Mouse (Mus musculus): Measurements from ENCODE around the gene Clcn6. TPM values are rescaled to one million over a fixed set of nuclear protein-coding genes. Genes with fewer than 3 reads are reported as not detected.

The Clcn6 gene
- polyA plus RNA-seq, 1 experiment from 2014 or later: 30.7 TPM

GRCm38 (mm10) chr4:148079944-148080596 is 41.4 kb upstream of the Clcn6 start:
- ATAC-seq (ENCODE audit: low FRiP score): no peak
- WGBS: 90% methylated on average over 8 of the region's 8 CpGs

GRCm38 (mm10) chr4:148079212-148079611 is 40.6 kb upstream of the Clcn6 start:
- Histone ChIP-seq H3K4me1 (replicated peaks) (peaks cover 12% of the 10 kb centered on the region), H3K27me3 (no peaks in the 10 kb centered on the region), H3K4me2 (no peak overlapping the region), H3K4me3 (no peak overlapping the region), H3K36me3 (no peaks in the 10 kb centered on the region), H3K9me3 (no peaks in the 10 kb centered on the region), H3K27ac (no peak overlapping the region), H3K9ac (no peak overlapping the region)
- WGBS: 64% methylated on average over 6 of the region's 6 CpGs
- ATAC-seq (ENCODE audit: low FRiP score): no peak

More at GRCm38 (mm10) chr4:148079944-148080596, 41.4 kb upstream of the Clcn6 start:
- no peaks in the 10 kb centered on the region for H3K36me3 ChIP-seq
- H3K9ac ChIP-seq: no peak overlapping the region
- no peaks in the 10 kb centered on the region for H3K27me3 ChIP-seq
- H3K4me1 ChIP-seq (replicated peaks): peaks cover 13% of the 10 kb centered on the region
- H3K27ac ChIP-seq: no peak overlapping the region
- no peak overlapping the region for H3K4me3 ChIP-seq
- H3K9me3 ChIP-seq: no peaks in the 10 kb centered on the region
- H3K4me2 ChIP-seq: no peak overlapping the region

- Histone ChIP-seq H3K27ac (no peak overlapping the region), H3K4me2 (no peak overlapping the region), H3K27me3 (no peaks in the 10 kb centered on the region), H3K4me3 (no peak overlapping the region), H3K9ac (no peak overlapping the region), H3K36me3 (no peaks in the 10 kb centered on the region), H3K9me3 (no peaks in the 10 kb centered on the region), H3K4me1 (replicated peaks) (0 out of 2 replicates have a peak, but pooled peaks cover 3% of the 10 kb centered on the region)
- 89% methylated on average over 6 of the region's 6 CpGs for WGBS
- no peak for ATAC-seq (ENCODE audit: low FRiP score)
Measured at GRCm38 (mm10) chr4:148075881-148076280, 37.3 kb upstream of the Clcn6 start.

- peak overlapping the region; percentile 51 for H3K4me2 ChIP-seq
- ATAC-seq (ENCODE audit: low FRiP score): peak; percentile 26; the same call in 1 of the 2 replicates
- peak overlapping the region; percentile 29 for H3K4me3 ChIP-seq
- H3K4me1 ChIP-seq (replicated peaks): 0 out of 2 replicates have a peak, but pooled peaks cover 3% of the 10 kb centered on the region
- H3K27me3 ChIP-seq: no peaks in the 10 kb centered on the region
- WGBS: 40% methylated on average over 21 of the region's 21 CpGs
- H3K27ac ChIP-seq: no peak overlapping the region
- H3K9me3 ChIP-seq: no peaks in the 10 kb centered on the region
- H3K36me3 ChIP-seq: no peaks in the 10 kb centered on the region
- H3K9ac ChIP-seq: peak overlapping the region; percentile 46; the same call in 1 of the 2 replicates
Measured at GRCm38 (mm10) chr4:148075259-148075658, 36.6 kb upstream of the Clcn6 start.

- peak overlapping the region; percentile 29 for H3K4me3 ChIP-seq
- no peaks in the 10 kb centered on the region for H3K27me3 ChIP-seq
- H3K9ac ChIP-seq: peak overlapping the region; percentile 46; the same call in 1 of the 2 replicates
- H3K27ac ChIP-seq: no peak overlapping the region
- H3K9me3 ChIP-seq: no peaks in the 10 kb centered on the region
- H3K4me1 ChIP-seq (replicated peaks): 0 out of 2 replicates have a peak, but pooled peaks cover 3% of the 10 kb centered on the region
- peak overlapping the region; percentile 51 for H3K4me2 ChIP-seq
- WGBS: 50% methylated on average over 17 of the region's 17 CpGs
- H3K36me3 ChIP-seq: no peaks in the 10 kb centered on the region
- ATAC-seq (ENCODE audit: low FRiP score): no peak
Measured at GRCm38 (mm10) chr4:148074521-148075189, 36.0 kb upstream of the Clcn6 start.

- WGBS: 57% methylated on average over 5 of the region's 5 CpGs
- H3K36me3 ChIP-seq: no peaks in the 10 kb centered on the region
Measured at GRCm38 (mm10) chr4:148071508-148071907, 32.9 kb upstream of the Clcn6 start.

GRCm38 (mm10) chr4:148069602-148070218 is 31.1 kb upstream of the Clcn6 start:
- Histone ChIP-seq H3K9ac (no peak overlapping the region), H3K27me3 (no peaks in the 10 kb centered on the region), H3K9me3 (no peaks in the 10 kb centered on the region), H3K4me3 (no peak overlapping the region), H3K4me1 (replicated peaks) (peaks cover 7% of the 10 kb centered on the region; the same call in 1 of the 2 replicates), H3K27ac (no peak overlapping the region), H3K4me2 (no peak overlapping the region), H3K36me3 (no peaks in the 10 kb centered on the region)
- no peak for ATAC-seq (ENCODE audit: low FRiP score)
- 86% methylated on average over 9 of the region's 9 CpGs for WGBS

More at GRCm38 (mm10) chr4:148071508-148071907, 32.9 kb upstream of the Clcn6 start:
- Histone ChIP-seq H3K4me1 (replicated peaks) (peaks cover 6% of the 10 kb centered on the region; the same call in 1 of the 2 replicates), H3K27ac (no peak overlapping the region), H3K4me2 (no peak overlapping the region), H3K9me3 (no peaks in the 10 kb centered on the region), H3K27me3 (no peaks in the 10 kb centered on the region), H3K4me3 (no peak overlapping the region), H3K9ac (no peak overlapping the region; the same call in 1 of the 2 replicates)
- ATAC-seq (ENCODE audit: low FRiP score): no peak

GRCm38 (mm10) chr4:148067346-148067745 is 28.7 kb upstream of the Clcn6 start:
- H3K4me1 ChIP-seq (replicated peaks): peaks cover 7% of the 10 kb centered on the region; the same call in 1 of the 2 replicates
- H3K27me3 ChIP-seq: 0 out of 2 replicates have a peak, but pooled peaks cover 4% of the 10 kb centered on the region
- H3K36me3 ChIP-seq: no peaks in the 10 kb centered on the region
- no peak overlapping the region for H3K9ac ChIP-seq
- 83% methylated on average over 8 of the region's 8 CpGs for WGBS
- H3K9me3 ChIP-seq: no peaks in the 10 kb centered on the region
- H3K4me2 ChIP-seq: no peak overlapping the region
- no peak overlapping the region for H3K27ac ChIP-seq
- ATAC-seq (ENCODE audit: low FRiP score): no peak
- no peak overlapping the region for H3K4me3 ChIP-seq

GRCm38 (mm10) chr4:148066401-148066744 is 27.8 kb upstream of the Clcn6 start:
- no peak for ATAC-seq (ENCODE audit: low FRiP score)
- Histone ChIP-seq H3K9ac (no peak overlapping the region), H3K27me3 (0 out of 2 replicates have a peak, but pooled peaks cover 4% of the 10 kb centered on the region), H3K36me3 (no peaks in the 10 kb centered on the region), H3K27ac (no peak overlapping the region), H3K9me3 (no peaks in the 10 kb centered on the region), H3K4me1 (replicated peaks) (peaks cover 7% of the 10 kb centered on the region; the same call in 1 of the 2 replicates), H3K4me2 (no peak overlapping the region), H3K4me3 (no peak overlapping the region)
- 36% methylated on average over 9 of the region's 9 CpGs for WGBS

- Histone ChIP-seq H3K4me3 (no peak overlapping the region), H3K4me1 (replicated peaks) (peaks cover 7% of the 10 kb centered on the region; the same call in 1 of the 2 replicates), H3K9ac (no peak overlapping the region), H3K36me3 (no peaks in the 10 kb centered on the region), H3K9me3 (no peaks in the 10 kb centered on the region), H3K27me3 (0 out of 2 replicates have a peak, but pooled peaks cover 4% of the 10 kb centered on the region), H3K27ac (no peak overlapping the region), H3K4me2 (no peak overlapping the region)
- 15% methylated on average over 5 of the region's 6 CpGs for WGBS
- ATAC-seq (ENCODE audit: low FRiP score): no peak
Measured at GRCm38 (mm10) chr4:148065702-148066400, 27.2 kb upstream of the Clcn6 start.

GRCm38 (mm10) chr4:148061086-148061480 is 22.5 kb upstream of the Clcn6 start:
- H3K4me3 ChIP-seq: no peak overlapping the region
- H3K4me2 ChIP-seq: no peak overlapping the region
- H3K4me1 ChIP-seq (replicated peaks): no peaks in the 10 kb centered on the region
- H3K9me3 ChIP-seq: no peaks in the 10 kb centered on the region
- 0 out of 2 replicates have a peak, but pooled peaks cover 4% of the 10 kb centered on the region for H3K27me3 ChIP-seq
- WGBS: 93% methylated on average over 9 of the region's 9 CpGs
- H3K36me3 ChIP-seq: peaks cover 32% of the 10 kb centered on the region
- H3K9ac ChIP-seq: no peak overlapping the region
- no peak overlapping the region for H3K27ac ChIP-seq
- no peak for ATAC-seq (ENCODE audit: low FRiP score)

Measured in hindbrain, embryonic 13.5 days (tissue).